Mouse (Mus musculus) frontal cortex, adult 2 months (tissue): ENCODE results near the gene Kdm5b. TPM values are rescaled to one million over a fixed set of nuclear protein-coding genes. Genes with fewer than 3 reads are reported as not detected.
"Not testable (repeated sequence)": the region's sequence is repeated elsewhere in the genome, so short reads cannot be mapped to it uniquely, and the experiment has no call there.

ENCODE experiments used
- DNase-seq, 2 experiments: peaks; one replicate each; pipeline ENCODE4 v3.0.0; 2022; ENCODE audit warnings: low spot score in 1 of 2; ENCODE audit errors: extremely low spot score in 1 of 2
- polyA plus RNA-seq: library from polyadenylated mRNA; depleted of rRNA; stranded (reverse); fragments of >200 nt; gene quantifications from 2 replicates; pipeline ENCODE4 v1.2.3, GENCODE M21; 2012; rRNA removed

Kdm5b gene
- 29.9 and 31.5 TPM in 2 replicates for polyA plus RNA-seq

DNA sequence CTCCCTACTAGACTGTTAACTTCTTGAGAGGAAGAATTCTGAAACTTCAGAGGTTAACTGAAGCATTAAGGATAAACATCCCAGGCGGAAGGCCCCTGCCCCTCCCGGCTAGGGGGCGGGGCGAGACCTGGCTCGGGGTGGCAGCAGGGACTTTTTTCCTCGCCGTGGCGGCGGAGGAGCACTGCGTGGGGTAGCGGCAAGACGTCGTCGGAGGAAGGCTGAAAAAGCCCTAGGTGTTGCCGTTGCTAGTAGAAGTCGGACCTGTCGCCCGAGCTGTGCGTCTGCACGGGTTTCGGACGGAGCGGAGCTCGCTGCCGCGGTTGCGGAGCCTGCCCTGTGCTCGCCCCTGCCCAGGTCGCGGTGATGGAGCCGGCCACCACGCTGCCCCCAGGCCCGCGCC is at the start of gene Kdm5b:
Gene Kdm5b (plus strand): TSS at position 196 of the 400 bp plus-strand sequence.
- DNase-seq: peak; percentile 64 to 91

DNA sequence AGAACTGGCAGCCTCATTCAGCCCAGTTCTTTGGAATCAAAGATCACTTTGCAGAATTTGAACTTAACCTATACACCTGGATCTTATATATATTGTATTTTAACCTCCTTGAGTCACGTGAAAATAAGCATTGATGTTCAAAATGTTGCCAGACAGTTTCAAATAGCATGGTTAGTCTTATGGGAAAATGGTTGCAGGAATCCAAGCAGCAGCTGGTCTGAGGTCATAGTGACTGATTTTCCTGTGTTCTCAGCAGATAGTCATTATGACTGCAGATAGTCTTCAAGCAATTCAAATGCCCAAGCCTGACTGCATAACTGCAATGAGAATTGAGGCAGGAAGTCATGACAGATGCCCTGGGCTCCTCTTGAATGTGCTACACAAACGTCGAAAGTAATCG is 47.8 kb upstream of the Kdm5b start:
- no peak for DNase-seq

DNA sequence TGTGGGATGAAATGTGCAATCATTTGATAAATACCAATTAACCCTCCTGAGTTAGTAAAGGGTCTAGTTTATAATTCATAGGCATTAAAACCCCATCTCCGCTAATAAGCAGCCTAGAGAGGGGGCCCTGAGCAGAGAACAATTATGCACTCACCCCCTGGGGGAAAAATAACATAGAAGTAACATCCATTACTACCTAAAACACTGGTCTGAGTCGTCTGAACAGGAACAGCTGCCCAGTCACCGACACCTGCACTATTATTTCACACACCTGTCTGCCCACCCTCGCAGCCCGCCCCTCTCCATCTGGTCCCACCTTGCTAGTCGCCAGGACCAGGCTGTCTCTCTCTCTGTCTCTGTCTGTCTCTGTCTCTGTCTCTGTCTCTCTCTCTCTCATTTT is 47.4 kb upstream of the Kdm5b start:
- DNase-seq: no peak

DNA sequence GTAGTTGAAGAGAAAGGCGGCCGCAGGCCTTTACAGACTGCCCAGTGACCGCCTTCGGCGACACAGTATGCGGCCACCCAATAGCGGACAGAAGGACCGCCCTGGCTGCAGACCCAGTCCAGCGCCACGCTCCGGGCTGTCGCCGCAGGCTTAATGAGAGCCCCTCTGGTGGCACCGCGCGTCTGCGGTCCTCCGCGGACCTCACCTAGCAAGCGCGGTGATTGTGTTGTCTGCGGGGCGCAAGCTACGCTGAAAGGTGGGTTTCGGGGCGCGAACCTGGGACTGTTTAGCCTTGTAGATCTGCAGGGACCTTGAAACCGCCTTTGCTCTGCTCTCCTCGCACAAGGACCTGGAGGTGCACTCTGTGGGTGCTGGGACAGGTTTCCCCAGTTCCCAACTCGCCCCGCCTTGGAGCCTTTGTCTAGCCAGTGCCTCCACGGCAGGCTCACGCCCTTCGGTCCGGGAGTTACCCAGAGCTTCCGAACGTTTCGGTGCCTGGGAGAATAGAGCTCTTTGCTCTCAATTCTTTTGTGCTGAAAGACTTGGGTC is 46.6 kb upstream of the Kdm5b start:
- DNase-seq: no peak

DNA sequence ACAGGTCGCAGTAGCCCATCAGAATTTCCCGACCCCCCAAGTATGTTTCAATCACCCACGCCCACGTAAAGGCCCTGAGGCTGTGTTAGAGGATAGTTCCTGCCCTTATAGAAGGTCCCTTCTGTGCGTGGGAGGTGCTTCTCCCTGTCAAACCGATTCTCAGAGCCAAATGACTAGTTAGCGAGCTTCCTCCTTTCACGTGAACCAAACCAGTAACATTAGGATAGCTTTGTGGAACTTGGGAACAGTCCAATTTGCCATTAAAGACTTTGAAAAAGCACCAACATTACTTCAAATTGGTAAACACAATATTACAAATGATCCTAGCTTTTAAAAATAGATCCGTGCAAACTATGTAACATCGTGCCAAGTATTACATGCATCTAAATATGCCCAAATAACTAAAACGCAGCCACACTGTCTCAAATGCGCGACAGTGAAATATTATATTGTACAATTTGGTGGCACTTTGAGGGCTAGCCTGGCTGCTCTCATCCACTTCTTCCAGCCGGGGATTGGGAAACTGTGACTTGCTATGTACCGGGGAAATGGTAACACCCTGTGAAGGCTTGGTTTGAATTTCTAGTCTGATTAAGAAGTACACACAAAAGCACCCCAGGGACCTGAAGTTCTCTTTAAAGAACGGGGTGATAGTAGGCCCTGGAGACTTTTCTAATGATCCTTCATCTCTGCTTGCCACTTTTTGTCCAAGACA is 45.9 kb upstream of the Kdm5b start:
- DNase-seq: no peak

DNA sequence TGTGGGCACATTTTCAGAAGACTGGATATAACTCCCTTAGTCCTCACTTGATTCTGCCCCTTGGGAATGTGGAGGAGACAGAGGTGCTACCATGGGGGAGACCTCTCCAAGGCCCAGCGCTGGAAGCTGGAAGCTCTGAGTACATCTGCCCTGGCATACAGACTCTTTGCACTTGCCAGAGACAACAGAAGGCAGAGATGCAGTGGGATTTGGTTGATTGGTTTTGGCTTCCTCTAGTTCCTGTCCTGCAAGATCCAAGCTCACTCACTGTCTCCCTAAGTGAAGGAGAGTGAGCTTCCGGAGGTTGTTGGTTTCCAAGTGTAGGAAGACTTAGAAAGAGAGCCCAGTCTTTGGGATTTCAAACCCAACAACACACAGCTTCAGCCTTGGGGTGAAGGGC is 44.1 kb upstream of the Kdm5b start:
- no peak for DNase-seq

DNA sequence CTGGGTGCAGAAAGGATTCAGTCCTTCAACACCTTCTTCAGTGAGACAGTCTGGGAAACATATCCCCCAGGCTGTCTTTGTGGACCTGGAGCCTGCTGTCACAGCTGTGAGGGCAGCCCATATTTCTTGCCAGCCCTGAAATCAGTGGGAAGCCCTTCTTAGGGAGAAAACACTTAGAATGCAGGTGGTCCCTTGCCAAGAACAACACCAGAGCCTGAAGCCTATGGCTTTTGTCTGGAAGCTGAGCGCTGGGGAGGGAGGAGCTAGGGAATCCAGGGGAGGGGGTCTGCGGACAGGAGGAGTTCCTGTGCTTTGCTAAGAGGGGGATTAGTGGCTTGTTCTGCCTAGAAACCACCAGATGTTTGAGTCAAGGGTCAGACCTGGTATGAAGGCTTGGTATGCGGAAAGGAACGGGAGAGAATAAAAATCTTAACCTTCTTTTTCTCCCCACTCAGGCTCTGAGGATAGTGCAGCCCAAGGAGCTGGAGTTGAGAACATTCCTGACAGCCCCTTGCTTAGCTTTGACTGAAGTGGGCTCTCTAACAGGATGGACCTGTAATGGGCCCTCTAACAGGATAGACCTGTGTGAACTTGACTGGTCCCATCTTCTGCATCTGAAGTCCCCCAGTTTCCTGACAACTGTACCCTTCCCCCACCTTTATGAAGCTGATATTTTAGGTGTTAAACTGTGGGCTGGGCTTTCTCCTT is 43.3 kb upstream of the Kdm5b start:
- no peak for DNase-seq

DNA sequence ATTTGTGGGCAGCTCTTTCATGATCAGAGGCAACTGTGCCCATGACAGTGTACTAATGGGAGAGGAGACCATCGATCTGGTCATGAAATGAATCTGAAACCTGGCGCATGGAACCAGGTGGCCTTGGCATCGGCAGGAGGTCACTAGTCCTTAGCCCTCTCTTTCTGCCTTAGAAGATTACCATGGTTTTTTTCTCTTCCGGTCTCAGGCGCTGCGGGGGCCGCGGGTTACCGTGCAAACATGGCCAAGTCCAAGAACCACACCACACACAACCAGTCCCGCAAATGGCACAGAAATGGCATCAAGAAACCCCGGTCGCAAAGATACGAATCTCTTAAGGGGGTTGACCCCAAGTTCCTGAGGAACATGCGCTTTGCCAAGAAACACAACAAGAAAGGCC is 42.1 kb upstream of the Kdm5b start:
- DNase-seq: not testable (repeated sequence)

DNA sequence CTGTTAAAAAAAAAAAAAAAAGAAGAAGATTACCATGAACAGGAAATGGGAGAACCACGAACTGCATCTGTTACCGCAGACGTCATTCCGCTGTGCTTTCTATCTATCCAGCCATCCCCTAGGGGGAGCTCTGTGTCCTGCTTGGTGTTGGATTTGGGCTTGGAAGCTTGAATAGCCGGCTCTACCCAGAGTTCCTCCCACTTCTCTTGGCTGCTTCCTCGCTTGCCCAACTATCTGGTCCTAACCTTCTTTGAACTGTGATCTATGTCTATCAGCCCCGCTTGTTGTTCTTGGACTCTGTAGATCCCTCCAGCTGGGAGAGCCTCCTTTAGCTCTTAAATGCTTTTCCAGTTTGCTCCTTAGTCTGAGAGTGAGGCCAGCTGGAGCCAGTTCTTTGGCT is 41.3 kb upstream of the Kdm5b start:
- peak; percentile 69 to 91 for DNase-seq

DNA sequence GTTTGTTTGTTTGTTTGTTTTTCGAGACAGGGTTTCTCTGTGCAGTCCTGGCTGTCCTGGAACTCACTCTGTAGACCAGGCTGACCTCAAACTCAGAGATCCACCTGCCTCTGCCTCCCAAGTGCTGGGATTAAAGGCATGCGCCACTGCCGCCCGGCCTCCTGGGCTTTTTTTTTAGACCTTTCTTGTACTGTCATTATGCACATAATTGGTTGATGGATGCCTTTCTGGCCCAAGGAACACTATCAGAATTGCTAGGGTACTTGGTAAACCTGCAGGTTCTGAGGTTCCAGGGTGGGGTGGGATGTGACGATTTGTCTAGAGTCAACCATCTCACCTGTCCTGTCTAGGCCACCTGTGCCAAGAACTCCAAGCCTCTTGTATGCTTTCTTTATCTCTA is 40.8 kb upstream of the Kdm5b start:
- DNase-seq: not testable (repeated sequence)

DNA sequence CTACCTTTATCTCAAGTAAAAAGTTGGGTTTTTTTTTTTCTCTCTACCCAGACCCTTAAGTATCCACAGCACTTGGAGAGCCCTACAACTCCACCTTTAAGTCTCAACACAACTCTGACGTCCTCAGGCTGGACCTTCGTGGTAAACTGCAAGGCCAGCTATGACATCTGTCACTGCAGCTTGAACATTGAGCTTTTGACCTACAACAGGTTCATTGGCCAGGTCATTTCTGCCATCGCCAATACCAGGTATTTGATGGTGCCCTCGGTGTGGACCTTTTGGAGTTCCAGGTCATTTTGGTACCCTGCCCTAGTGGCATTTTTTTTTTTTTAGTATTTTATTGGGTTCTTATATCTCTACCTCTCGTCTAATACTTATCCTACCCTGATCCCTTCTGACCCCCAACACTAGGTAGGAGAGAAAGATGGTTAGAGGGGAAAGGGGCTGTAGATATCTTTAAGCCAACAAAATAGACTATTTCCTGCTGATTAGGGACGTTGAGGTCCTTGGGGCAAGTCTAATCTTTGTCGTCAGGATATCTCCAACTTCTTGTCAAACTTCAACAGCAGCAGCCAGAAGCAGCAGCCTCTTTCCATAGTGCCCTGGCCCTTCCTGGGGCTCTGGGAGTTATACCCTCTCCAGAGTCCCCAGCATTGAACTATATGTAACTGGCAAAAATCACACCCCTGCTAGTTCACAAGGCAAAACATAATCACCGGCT is 39.8 kb upstream of the Kdm5b start:
- DNase-seq: no peak

DNA sequence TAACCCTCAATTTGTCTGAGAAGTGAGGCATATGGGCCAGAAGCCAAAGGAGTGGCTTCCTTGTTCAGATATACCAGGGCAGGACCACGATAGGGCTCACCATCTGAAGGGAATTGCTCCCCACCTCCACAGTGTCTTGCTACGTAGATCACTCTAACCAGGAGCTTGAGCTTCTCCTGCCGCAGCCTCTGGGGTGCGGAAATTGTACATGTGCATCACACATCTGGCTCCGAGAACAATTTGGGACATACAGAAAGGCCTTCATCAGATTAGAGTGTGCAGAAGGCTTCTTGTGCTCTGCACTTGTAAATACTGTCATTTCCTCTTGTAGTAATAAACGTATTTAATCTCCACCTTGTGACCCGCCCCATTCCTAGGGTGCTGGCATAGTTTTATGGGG is 38.8 kb upstream of the Kdm5b start:
- DNase-seq: no peak

DNA sequence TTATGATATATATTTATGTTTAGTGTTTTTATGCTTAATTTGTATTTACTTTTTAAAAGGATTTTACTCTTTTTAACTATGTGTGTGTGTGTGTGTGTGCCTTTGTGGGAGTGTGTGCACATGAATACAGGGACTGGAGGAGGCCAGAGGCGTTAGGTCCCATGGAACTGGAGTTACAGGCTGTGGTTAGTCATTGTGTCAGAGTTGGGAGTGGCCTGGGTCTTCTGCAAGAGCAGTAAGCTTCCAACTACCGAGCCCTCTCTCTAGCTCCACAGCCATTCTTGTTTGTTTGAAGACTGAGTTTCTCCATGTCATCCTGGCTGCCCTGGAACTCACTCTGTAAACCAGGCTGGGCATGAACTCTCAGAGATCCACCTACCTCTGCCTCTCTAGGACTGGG is 37.6 kb upstream of the Kdm5b start:
- no peak for DNase-seq

DNA sequence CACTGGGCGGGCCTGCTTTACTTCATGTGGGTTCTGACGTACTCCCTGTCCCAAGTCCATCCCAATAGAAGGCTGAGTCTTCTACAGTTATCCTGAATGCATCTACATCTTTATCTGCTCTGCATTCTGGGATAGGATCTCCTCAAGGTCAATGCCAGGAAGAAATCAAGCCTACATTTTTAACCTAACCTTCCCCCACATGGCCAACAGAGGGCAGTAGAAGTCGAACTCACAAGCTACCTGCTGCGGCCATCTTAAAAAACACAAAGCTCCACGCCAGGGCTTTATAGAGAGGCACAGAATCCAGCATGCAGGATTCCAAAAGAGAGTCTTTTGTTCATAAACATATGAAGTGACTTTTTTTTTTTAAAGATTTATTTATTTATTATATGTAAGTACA is 35.5 kb upstream of the Kdm5b start:
- DNase-seq: no peak

DNA sequence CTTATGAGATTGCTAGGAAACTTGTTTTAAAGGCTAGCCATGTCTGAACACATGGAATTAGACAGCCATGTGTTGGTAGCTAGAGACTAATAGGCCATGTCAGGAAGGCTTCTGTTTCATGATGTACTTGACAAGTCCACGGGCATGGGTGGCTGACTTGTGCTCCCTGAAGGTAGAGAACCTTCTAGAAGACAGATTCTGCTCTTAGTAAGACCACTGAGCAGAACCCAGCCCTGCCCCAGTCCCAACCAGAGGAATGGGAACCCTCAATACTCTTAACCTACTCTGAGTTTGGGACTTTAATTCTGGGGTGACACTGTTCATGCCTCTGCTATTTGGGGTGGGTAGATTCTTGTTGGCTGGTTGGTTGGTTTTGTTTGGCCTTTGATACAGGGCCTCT is 35.0 kb upstream of the Kdm5b start:
- DNase-seq: no peak

DNA sequence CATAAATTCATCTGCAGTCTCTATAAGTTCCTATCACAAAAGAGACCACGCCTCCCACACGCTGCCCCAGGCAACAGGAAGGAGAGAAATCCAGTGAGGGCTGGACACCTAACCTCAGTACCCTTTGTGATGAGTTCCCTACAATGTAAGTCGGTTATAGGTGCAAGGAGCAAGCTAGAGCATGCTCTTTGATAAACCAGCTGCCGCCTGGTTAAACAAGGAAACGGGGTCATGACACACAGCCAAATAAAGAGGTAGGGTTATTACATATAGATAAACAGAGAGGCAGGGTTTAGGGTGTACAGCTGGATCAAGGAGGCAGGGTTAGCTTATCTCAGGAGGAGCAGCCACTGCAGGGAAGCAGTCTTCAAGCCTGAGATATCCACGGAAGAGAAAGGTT is 33.2 kb upstream of the Kdm5b start:
- no peak for DNase-seq

DNA sequence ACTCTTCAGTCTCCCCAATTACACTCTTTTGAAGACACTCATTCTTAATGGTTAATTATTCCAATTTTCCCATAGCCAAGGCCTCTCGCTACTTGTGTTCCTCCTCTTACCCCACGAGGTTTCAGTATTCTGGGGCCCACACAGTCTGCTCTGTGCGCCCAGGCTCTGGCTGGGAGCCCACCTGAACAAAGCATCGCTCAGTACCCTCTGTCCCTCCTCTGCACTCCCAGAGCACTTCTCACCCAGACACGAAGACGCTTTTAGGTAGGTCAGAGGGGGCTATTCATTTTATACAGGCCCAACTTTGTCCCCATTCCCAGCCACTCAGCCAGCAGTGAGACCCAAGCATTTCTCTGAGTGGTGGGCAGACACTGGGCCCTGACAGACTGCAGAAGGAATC is 29.4 kb upstream of the Kdm5b start:
- DNase-seq: peak; percentile 40 to 44

DNA sequence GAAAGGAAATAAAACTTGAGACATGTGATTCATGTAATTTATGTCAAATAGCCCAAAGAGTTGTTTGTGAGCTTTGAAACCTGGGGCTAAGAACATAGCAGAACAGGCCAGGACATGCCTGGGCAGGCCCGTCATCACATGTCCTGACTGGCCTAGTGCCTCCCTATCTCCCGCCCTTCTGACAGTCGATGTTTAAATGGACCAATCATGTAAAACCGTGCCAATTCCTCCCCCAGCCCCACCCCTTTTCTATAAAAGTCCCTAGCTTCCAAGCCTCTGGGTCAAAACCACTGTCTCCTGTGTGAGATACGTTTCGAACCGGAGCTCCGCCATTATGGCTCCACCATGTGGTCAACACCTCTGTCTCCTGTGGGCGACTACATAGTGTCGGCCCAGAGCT is 26.3 kb upstream of the Kdm5b start:
- not testable (repeated sequence) for DNase-seq

DNA sequence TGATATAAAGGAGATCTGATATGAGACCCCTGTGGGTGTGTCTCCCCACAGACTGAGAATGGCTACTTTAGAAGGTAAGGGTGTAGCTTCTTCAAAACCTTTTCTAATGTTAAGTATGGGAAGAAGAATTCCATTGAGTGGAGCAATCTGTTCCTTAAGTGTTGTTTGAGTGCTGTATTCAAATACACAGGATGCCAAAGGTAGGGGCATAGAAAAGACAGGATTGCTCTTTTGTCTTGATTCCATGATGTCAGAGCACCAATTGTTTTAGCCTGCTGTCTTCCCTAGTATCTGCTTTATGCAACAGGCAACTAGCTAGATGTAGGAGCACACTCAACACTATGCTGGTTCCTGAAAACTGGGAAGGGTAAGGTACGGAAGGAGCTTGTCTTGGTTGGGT is 24.9 kb upstream of the Kdm5b start:
- no peak for DNase-seq

DNA sequence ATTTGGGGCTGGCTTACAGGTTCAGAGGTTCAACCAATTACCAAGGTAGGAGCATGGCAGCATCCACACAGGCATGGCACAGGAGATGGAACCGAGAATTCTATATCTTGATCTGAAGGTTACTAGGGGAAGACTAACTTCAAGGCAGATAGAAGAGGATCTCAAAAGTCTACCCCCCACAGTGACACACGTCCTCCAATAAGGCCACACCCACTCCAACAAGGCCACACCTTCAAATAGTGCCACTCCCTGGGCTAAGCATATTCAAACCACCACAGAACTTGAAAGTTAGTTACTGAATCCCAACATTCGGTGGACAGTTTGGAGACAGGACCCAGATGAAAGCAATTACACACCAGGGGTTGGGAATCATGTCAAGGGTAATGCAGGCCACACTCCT is 24.5 kb upstream of the Kdm5b start:
- DNase-seq: no peak

DNA sequence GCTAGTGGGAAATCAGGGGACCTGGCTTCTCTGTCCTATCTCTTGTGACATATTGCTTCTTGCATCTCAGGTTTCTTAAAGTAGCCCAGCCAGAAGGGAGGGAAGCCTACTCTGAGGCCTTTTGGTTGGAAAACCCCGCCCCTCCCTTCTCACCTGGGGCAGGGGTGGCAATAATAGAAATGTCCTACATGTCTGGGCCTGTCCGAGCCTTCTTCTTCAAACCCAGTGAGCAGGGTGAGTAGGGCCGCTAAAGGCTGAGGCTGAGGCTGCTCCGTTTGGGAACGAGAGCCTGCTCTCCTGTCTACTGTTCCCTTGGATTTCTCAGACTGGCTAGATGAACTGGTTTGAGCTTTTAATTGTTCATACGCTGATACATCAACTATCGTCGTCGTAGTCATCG is 19.4 kb upstream of the Kdm5b start:
- no peak for DNase-seq
